Mouse (Mus musculus): ENCODE measurements around the gene Htra3. TPM values are rescaled to one million over a fixed set of nuclear protein-coding genes. Genes with fewer than 3 reads are reported as not detected.

Htra3 gene
- polyA plus RNA-seq (2014; fragmentation: Nextera tagmentation; extraction: Ambion mirVana): 39.1 and 47.9 TPM in 2 replicates

- 8% methylated on average over 41 of the region's 42 CpGs for WGBS
- peak within 1 kb of the TSS; percentile 93 for H3K4me2 ChIP-seq (ENCODE audit: low read length)
- H3K4me3 ChIP-seq (ENCODE audit: low read depth, low read length): peak within 1 kb of the TSS; percentile 49
- H3K36me3 ChIP-seq (ENCODE audit: control insufficient read depth, insufficient read depth, low read length): no peaks in the 10 kb centered on the region
- H3K9me3 ChIP-seq (ENCODE audit: control insufficient read depth, low read length): no peaks in the 10 kb centered on the region
- H3K4me1 ChIP-seq (replicated peaks; ENCODE audit: control insufficient read depth, insufficient read depth, low read length): peaks cover 11% of the 10 kb centered on the region
- H3K9ac ChIP-seq (ENCODE audit: low read length): peak within 1 kb of the TSS; percentile 69
- peaks cover 30% of the 10 kb centered on the region for H3K27me3 ChIP-seq (replicated peaks; ENCODE audit: control insufficient read depth, insufficient read depth, low read length)
- DNase-seq (ENCODE audit: low spot score) (peak; percentile 64), ATAC-seq (replicated peaks; ENCODE audit: low FRiP score, low TSS enrichment, low read depth) (peak; percentile 51)
- H3K27ac ChIP-seq (ENCODE audit: low read depth): no peak within 1 kb of the TSS
Measured at GRCm38 (mm10) chr5:35679256-35680155, at the start of gene Htra3. TSS of gene Htra3 (minus strand) at chr5:35679782.

GRCm38 (mm10) chr5:35728957-35729460, 49.4 kb upstream of the Htra3 start:
- peak; percentile 65 for DNase-seq (ENCODE audit: low spot score)
- no peaks in the 10 kb centered on the region for H3K27me3 ChIP-seq (replicated peaks; ENCODE audit: control insufficient read depth, insufficient read depth, low read length)
- no peaks in the 10 kb centered on the region for H3K9me3 ChIP-seq (ENCODE audit: control insufficient read depth, low read length)
- peaks cover 12% of the 10 kb centered on the region for H3K4me1 ChIP-seq (replicated peaks; ENCODE audit: control insufficient read depth, insufficient read depth, low read length)
- WGBS: 37% methylated on average over 11 of the region's 11 CpGs
- peak overlapping the region; percentile 16; the same call in 1 of the 2 replicates for H3K4me3 ChIP-seq (ENCODE audit: low read depth, low read length)
- peak overlapping the region; percentile 16; the same call in 1 of the 2 replicates for H3K4me2 ChIP-seq (ENCODE audit: low read length)
- H3K27ac ChIP-seq (ENCODE audit: low read depth): peak overlapping the region; percentile 67
- peak; percentile 81 for ATAC-seq (replicated peaks; ENCODE audit: low FRiP score, low TSS enrichment, low read depth)
- peak overlapping the region; percentile 8; the same call in 1 of the 2 replicates for H3K9ac ChIP-seq (ENCODE audit: low read length)
- no peaks in the 10 kb centered on the region for H3K36me3 ChIP-seq (ENCODE audit: control insufficient read depth, insufficient read depth, low read length)

GRCm38 (mm10) chr5:35728344-35728956, 48.9 kb upstream of the Htra3 start:
- Histone ChIP-seq H3K27me3 (replicated peaks; ENCODE audit: control insufficient read depth, insufficient read depth, low read length) (no peaks in the 10 kb centered on the region), H3K4me2 (ENCODE audit: low read length) (peak overlapping the region; percentile 24), H3K9ac (ENCODE audit: low read length) (peak overlapping the region; percentile 8; the same call in 1 of the 2 replicates), H3K9me3 (ENCODE audit: control insufficient read depth, low read length) (no peaks in the 10 kb centered on the region), H3K4me1 (replicated peaks; ENCODE audit: control insufficient read depth, insufficient read depth, low read length) (peaks cover 12% of the 10 kb centered on the region), H3K4me3 (ENCODE audit: low read depth, low read length) (peak overlapping the region; percentile 16), H3K27ac (ENCODE audit: low read depth) (peak overlapping the region; percentile 67; the same call in 1 of the 2 replicates), H3K36me3 (ENCODE audit: control insufficient read depth, insufficient read depth, low read length) (no peaks in the 10 kb centered on the region)
- DNase-seq (ENCODE audit: low spot score) (no peak), ATAC-seq (replicated peaks; ENCODE audit: low FRiP score, low TSS enrichment, low read depth) (no peak)
- WGBS: 85% methylated on average over 12 of the region's 12 CpGs

GRCm38 (mm10) chr5:35727447-35727846, 47.9 kb upstream of the Htra3 start:
- H3K9ac ChIP-seq (ENCODE audit: low read length): no peak overlapping the region
- no peak for DNase-seq (ENCODE audit: low spot score)
- WGBS: 94% methylated on average over 5 of the region's 5 CpGs
- ATAC-seq (replicated peaks; ENCODE audit: low FRiP score, low TSS enrichment, low read depth): no peak
- no peak overlapping the region for H3K27ac ChIP-seq (ENCODE audit: low read depth)
- H3K9me3 ChIP-seq (ENCODE audit: control insufficient read depth, low read length): no peaks in the 10 kb centered on the region
- no peak overlapping the region for H3K4me3 ChIP-seq (ENCODE audit: low read depth, low read length)
- no peak overlapping the region for H3K4me2 ChIP-seq (ENCODE audit: low read length)
- no peaks in the 10 kb centered on the region for H3K27me3 ChIP-seq (replicated peaks; ENCODE audit: control insufficient read depth, insufficient read depth, low read length)
- no peaks in the 10 kb centered on the region for H3K36me3 ChIP-seq (ENCODE audit: control insufficient read depth, insufficient read depth, low read length)
- H3K4me1 ChIP-seq (replicated peaks; ENCODE audit: control insufficient read depth, insufficient read depth, low read length): peaks cover 18% of the 10 kb centered on the region

- H3K27me3 ChIP-seq (replicated peaks; ENCODE audit: control insufficient read depth, insufficient read depth, low read length): no peaks in the 10 kb centered on the region
- H3K9me3 ChIP-seq (ENCODE audit: control insufficient read depth, low read length): no peaks in the 10 kb centered on the region
- H3K9ac ChIP-seq (ENCODE audit: low read length): no peak overlapping the region
- no peak overlapping the region for H3K4me2 ChIP-seq (ENCODE audit: low read length)
- ATAC-seq (replicated peaks; ENCODE audit: low FRiP score, low TSS enrichment, low read depth) (no peak), DNase-seq (ENCODE audit: low spot score) (no peak)
- H3K27ac ChIP-seq (ENCODE audit: low read depth): no peak overlapping the region
- no peak overlapping the region for H3K4me3 ChIP-seq (ENCODE audit: low read depth, low read length)
- WGBS: 75% methylated on average over 3 of the region's 3 CpGs
- H3K36me3 ChIP-seq (ENCODE audit: control insufficient read depth, insufficient read depth, low read length): no peaks in the 10 kb centered on the region
- H3K4me1 ChIP-seq (replicated peaks; ENCODE audit: control insufficient read depth, insufficient read depth, low read length): peaks cover 19% of the 10 kb centered on the region
Measured at GRCm38 (mm10) chr5:35725840-35726239, 46.3 kb upstream of the Htra3 start.

GRCm38 (mm10) chr5:35723900-35724299, 44.3 kb upstream of the Htra3 start:
- ATAC-seq (replicated peaks; ENCODE audit: low FRiP score, low TSS enrichment, low read depth): no peak

GRCm38 (mm10) chr5:35722654-35723053, 43.1 kb upstream of the Htra3 start:
- H3K4me3 ChIP-seq (ENCODE audit: low read depth, low read length): no peak overlapping the region
- no peak for ATAC-seq (replicated peaks; ENCODE audit: low FRiP score, low TSS enrichment, low read depth)

More at GRCm38 (mm10) chr5:35723900-35724299, 44.3 kb upstream of the Htra3 start:
- no peaks in the 10 kb centered on the region for H3K36me3 ChIP-seq (ENCODE audit: control insufficient read depth, insufficient read depth, low read length)
- peaks cover 31% of the 10 kb centered on the region for H3K4me1 ChIP-seq (replicated peaks; ENCODE audit: control insufficient read depth, insufficient read depth, low read length)
- 77% methylated on average over 5 of the region's 5 CpGs for WGBS
- no peaks in the 10 kb centered on the region for H3K27me3 ChIP-seq (replicated peaks; ENCODE audit: control insufficient read depth, insufficient read depth, low read length)
- H3K27ac ChIP-seq (ENCODE audit: low read depth): no peak overlapping the region
- no peak for DNase-seq (ENCODE audit: low spot score)
- H3K4me2 ChIP-seq (ENCODE audit: low read length): no peak overlapping the region
- H3K4me3 ChIP-seq (ENCODE audit: low read depth, low read length): no peak overlapping the region
- H3K9me3 ChIP-seq (ENCODE audit: control insufficient read depth, low read length): no peaks in the 10 kb centered on the region
- H3K9ac ChIP-seq (ENCODE audit: low read length): no peak overlapping the region

GRCm38 (mm10) chr5:35721933-35722332, 42.4 kb upstream of the Htra3 start:
- H3K4me2 ChIP-seq (ENCODE audit: low read length): no peak overlapping the region
- no peaks in the 10 kb centered on the region for H3K36me3 ChIP-seq (ENCODE audit: control insufficient read depth, insufficient read depth, low read length)
- no peak overlapping the region for H3K4me3 ChIP-seq (ENCODE audit: low read depth, low read length)
- H3K9me3 ChIP-seq (ENCODE audit: control insufficient read depth, low read length): no peaks in the 10 kb centered on the region
- ATAC-seq (replicated peaks; ENCODE audit: low FRiP score, low TSS enrichment, low read depth) (no peak), DNase-seq (ENCODE audit: low spot score) (no peak)
- no peaks in the 10 kb centered on the region for H3K27me3 ChIP-seq (replicated peaks; ENCODE audit: control insufficient read depth, insufficient read depth, low read length)
- WGBS: 75% methylated on average over 2 of the region's 2 CpGs
- H3K9ac ChIP-seq (ENCODE audit: low read length): no peak overlapping the region
- H3K4me1 ChIP-seq (replicated peaks; ENCODE audit: control insufficient read depth, insufficient read depth, low read length): peaks cover 37% of the 10 kb centered on the region
- H3K27ac ChIP-seq (ENCODE audit: low read depth): no peak overlapping the region

More at GRCm38 (mm10) chr5:35722654-35723053, 43.1 kb upstream of the Htra3 start:
- DNase-seq (ENCODE audit: low spot score): no peak
- H3K27ac ChIP-seq (ENCODE audit: low read depth): no peak overlapping the region
- no peaks in the 10 kb centered on the region for H3K9me3 ChIP-seq (ENCODE audit: control insufficient read depth, low read length)
- H3K36me3 ChIP-seq (ENCODE audit: control insufficient read depth, insufficient read depth, low read length): no peaks in the 10 kb centered on the region
- H3K4me2 ChIP-seq (ENCODE audit: low read length): no peak overlapping the region
- H3K4me1 ChIP-seq (replicated peaks; ENCODE audit: control insufficient read depth, insufficient read depth, low read length): peaks cover 31% of the 10 kb centered on the region
- H3K9ac ChIP-seq (ENCODE audit: low read length): no peak overlapping the region
- no peaks in the 10 kb centered on the region for H3K27me3 ChIP-seq (replicated peaks; ENCODE audit: control insufficient read depth, insufficient read depth, low read length)
- 48% methylated on average over 2 of the region's 2 CpGs for WGBS

Data from intestine, embryonic 14.5 days (tissue).